ENCODE assay signal across 8 mouse cellular contexts in genomic region chr17:56074827-56075208, GRCm38 (mm10). TPM values are rescaled to one million over a fixed set of nuclear protein-coding genes. Genes with fewer than 3 reads are reported as not detected.
DNase-seq lines count a peak whose midpoint lies in the region; ATAC-seq lines count a peak whose summit lies in the region.

Gene Ubxn6, minus strand, starts transcription at chr17:56075028.

- H3K36me3 ChIP-seq in hindbrain, embryonic 15.5 days: peaks cover 36% of the 10 kb centered on the region

- H3K4me3 ChIP-seq in hindbrain, embryonic 15.5 days: peak within 1 kb of the TSS; percentile 98

- peak within 1 kb of the TSS; percentile 96 for H3K27ac ChIP-seq in hindbrain, embryonic 15.5 days (replicated peaks)

- H3K27me3 ChIP-seq in hindbrain, embryonic 15.5 days: no peaks in the 10 kb centered on the region

- peak; percentile 98 for DNase-seq in R1 (ENCODE audit: low read depth, low spot score)
- DNase-seq in cerebellum, postnatal 25 days: peak; percentile 97 to 99
- DNase-seq in frontal cortex, postnatal 36 days (ENCODE audit: low spot score in 2 of 2): peak; percentile 96 to 98
- peak; percentile 97 for DNase-seq in left cerebral cortex, adult 11 months (ENCODE audit: low spot score)
- DNase-seq in lung, postnatal 4 days: peak; percentile 98 to 99
- DNase-seq in retina, postnatal 7 days (ENCODE audit: low read depth, low spot score): peak; percentile 92
- peak; percentile 90 for DNase-seq in urinary bladder, adult 2 months (ENCODE audit: low spot score)

- peak within 1 kb of the TSS; percentile 89 for H3K9ac ChIP-seq in hindbrain, embryonic 15.5 days

- peak within 1 kb of the TSS; percentile 88 for H3K4me2 ChIP-seq in hindbrain, embryonic 15.5 days

- WGBS in hindbrain, embryonic 15.5 days: under 1% methylated on average over 35 of the region's 35 CpGs

- peak; percentile 40 for ATAC-seq in hindbrain, embryonic 15.5 days (ENCODE audit: low FRiP score, low read depth)

- no peaks in the 10 kb centered on the region for H3K9me3 ChIP-seq in hindbrain, embryonic 15.5 days

- H3K4me1 ChIP-seq in hindbrain, embryonic 15.5 days (replicated peaks): peaks cover 21% of the 10 kb centered on the region

RNA-seq across cellular contexts. Expression of gene Ubxn6, which starts in this region (rescaled TPM):
- polyA plus RNA-seq in hindbrain, embryonic 15.5 days (2015; fragmentation: Nextera tagmentation; extraction: Ambion mirVana): 76.1 and 77.1 TPM in 2 replicates
- 62.3 and 62.7 TPM in 2 replicates for polyA plus RNA-seq in urinary bladder, adult 2 months (2012; rRNA removed)

Comparison
In these comparisons a context has a peak if more than half of its experiments do, and no peak if none do; other contexts are left out.
1. Peak in every context shown above with its lines: DNase-seq, ATAC-seq, H3K4me3 ChIP-seq and H3K27ac ChIP-seq.